Mouse (Mus musculus): ENCODE data around the gene Sync.

DNA sequence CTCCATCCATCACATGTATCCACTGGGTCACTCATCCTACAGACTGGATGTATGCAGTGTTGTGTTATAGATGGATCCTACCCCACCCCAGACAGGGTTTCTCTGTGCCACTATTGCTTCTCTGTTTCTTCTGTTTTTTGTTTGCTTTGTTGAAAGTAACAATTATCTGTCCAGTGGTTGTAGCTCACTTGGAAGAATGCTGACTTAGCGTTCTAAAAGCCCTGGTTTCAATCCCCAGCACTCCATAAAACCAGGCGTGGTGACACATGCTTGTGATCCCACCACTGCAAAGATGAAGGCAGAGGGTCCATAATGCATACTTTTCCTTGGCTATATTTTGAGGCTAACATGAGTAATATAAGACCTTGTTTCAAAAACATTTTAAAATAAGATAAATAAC lies 55.3 kb downstream of the Sync start:
- TF ChIP-seq CTCF (conservative IDR thresholded peaks at IDR 0.05; ENCODE audit: insufficient read depth, insufficient read length, low read depth, low read length) (no peak), POLR2A (IDR thresholded peaks at IDR 0.05; ENCODE audit: low read depth, low read length) (no peak)
